Mouse (Mus musculus) C2C12 (cell line): Measurements from ENCODE around the gene Galnt10.

Experiments used
- CEBPB ChIP-seq: IDR thresholded peaks from one replicate; pipeline ENCODE4 v1.6.1; 2011; ENCODE audit warnings: low read depth, mild to moderate bottlenecking, control low read depth, moderate library complexity
- CTCF ChIP-seq: IDR thresholded peaks from one replicate; pipeline ENCODE4 v1.5.1; 2011; ENCODE audit not compliant: control insufficient read depth, insufficient read depth, insufficient read length
- FOSL1 ChIP-seq: IDR thresholded peaks from one replicate; pipeline ENCODE4 v1.8.0; 2011; ENCODE audit warnings: mild to moderate bottlenecking, low read length; ENCODE audit not compliant: poor library complexity, insufficient read depth, severe bottlenecking
- MAX ChIP-seq: IDR thresholded peaks from one replicate; pipeline ENCODE4 v1.6.1; 2011; ENCODE audit warnings: mild to moderate bottlenecking, control low read depth
- USF1 ChIP-seq: IDR thresholded peaks from one replicate; pipeline ENCODE4 v1.6.1; 2011; ENCODE audit warnings: low read depth, mild to moderate bottlenecking, control low read depth, moderate library complexity

DNA sequence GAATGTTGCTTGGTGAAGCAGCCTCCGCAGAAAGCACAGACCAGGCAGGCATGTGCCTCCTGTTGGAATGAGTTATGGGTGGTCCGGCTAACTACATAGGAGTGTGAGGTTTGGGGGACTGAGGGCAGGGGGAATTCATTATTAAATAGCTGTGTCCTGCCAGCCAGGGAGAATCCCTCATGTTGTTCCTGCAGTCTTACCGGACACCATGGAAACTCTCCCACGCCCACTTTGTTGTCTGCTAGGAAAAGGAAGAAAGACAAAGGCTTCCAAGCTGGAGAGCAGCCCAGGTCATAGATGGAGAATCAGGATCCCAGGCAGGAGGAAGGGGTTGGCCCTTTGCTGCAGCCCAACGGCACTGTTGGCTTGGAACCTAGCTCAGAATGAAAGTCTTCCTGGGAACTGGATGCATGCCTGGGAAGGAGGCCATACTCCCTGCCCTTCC, 51.6 kb downstream of the Galnt10 start:
- TF ChIP-seq USF1 (no peak), CEBPB (no peak), CTCF (no peak), FOSL1 (no peak), MAX (no peak)
